Mouse (Mus musculus): ENCODE measurements around the gene Tbl3.

Gene Tbl3

GRCm38 (mm10) chr17:24706982-24707800 lies at the start of gene Tbl3:
Gene Tbl3, minus strand, starts transcription at chr17:24707660.
- peak; percentile 71 to 95 for DNase-seq (ENCODE audit: low spot score in 2 of 2)

GRCm38 (mm10) chr17:24752415-24753394 lies 45.2 kb upstream of the Tbl3 start, which contains the start of gene Hs3st6:
Gene Hs3st6, plus strand, starts transcription at chr17:24752988.
- no peak for DNase-seq (ENCODE audit: low spot score in 2 of 2)

GRCm38 (mm10) chr17:24751528-24751927 lies 44.1 kb upstream of the Tbl3 start:
- no peak for DNase-seq (ENCODE audit: low spot score in 2 of 2)

GRCm38 (mm10) chr17:24746986-24747385 lies 39.5 kb upstream of the Tbl3 start:
- DNase-seq (ENCODE audit: low spot score in 2 of 2) = no peak

- peak in 1 of 2 experiments; percentile 92 for DNase-seq (ENCODE audit: low spot score in 2 of 2)
These were observed 38.4 kb upstream of the Tbl3 start for GRCm38 (mm10) chr17:24745526-24746497.

GRCm38 (mm10) chr17:24744381-24744780 lies 36.9 kb upstream of the Tbl3 start:
- no peak for DNase-seq (ENCODE audit: low spot score in 2 of 2)

GRCm38 (mm10) chr17:24743896-24744295 lies 36.4 kb upstream of the Tbl3 start:
- DNase-seq (ENCODE audit: low spot score in 2 of 2) = no peak

GRCm38 (mm10) chr17:24742307-24742706 lies 34.8 kb upstream of the Tbl3 start:
- DNase-seq (ENCODE audit: low spot score in 2 of 2) = no peak

GRCm38 (mm10) chr17:24739926-24740325 lies 32.5 kb upstream of the Tbl3 start:
- no peak for DNase-seq (ENCODE audit: low spot score in 2 of 2)

GRCm38 (mm10) chr17:24738238-24738637 lies 30.8 kb upstream of the Tbl3 start:
- DNase-seq (ENCODE audit: low spot score in 2 of 2) = no peak

GRCm38 (mm10) chr17:24737135-24737810 lies 29.8 kb upstream of the Tbl3 start:
- no peak for DNase-seq (ENCODE audit: low spot score in 2 of 2)

- peak; percentile 89 to 96 for DNase-seq (ENCODE audit: low spot score in 2 of 2)
These were observed 29.0 kb upstream of the Tbl3 start, which contains the start of gene Msrb1 for GRCm38 (mm10) chr17:24736330-24737051. Gene Msrb1, plus strand, starts transcription at chr17:24736642.

- no peak for DNase-seq (ENCODE audit: low spot score in 2 of 2)
These were observed 28.0 kb upstream of the Tbl3 start for GRCm38 (mm10) chr17:24735446-24735845.

- no peak for DNase-seq (ENCODE audit: low spot score in 2 of 2)
These were observed 27.1 kb upstream of the Tbl3 start for GRCm38 (mm10) chr17:24734513-24734912.

- no peak for DNase-seq (ENCODE audit: low spot score in 2 of 2)
These were observed 26.1 kb upstream of the Tbl3 start for GRCm38 (mm10) chr17:24733434-24734050.

GRCm38 (mm10) chr17:24732233-24732935 lies 24.9 kb upstream of the Tbl3 start:
- DNase-seq (ENCODE audit: low spot score in 2 of 2) = no peak

- no peak for DNase-seq (ENCODE audit: low spot score in 2 of 2)
These were observed 23.3 kb upstream of the Tbl3 start for GRCm38 (mm10) chr17:24730787-24731186.

GRCm38 (mm10) chr17:24729067-24729466 lies 21.6 kb upstream of the Tbl3 start:
- no peak for DNase-seq (ENCODE audit: low spot score in 2 of 2)

GRCm38 (mm10) chr17:24728184-24728583 lies 20.7 kb upstream of the Tbl3 start:
- DNase-seq (ENCODE audit: low spot score in 2 of 2) = no peak

All from left cerebral cortex, adult 9 months (tissue).